Mouse (Mus musculus) embryonic fibroblast, embryonic 13.5 days (primary cell): ENCODE results near the gene Sncb. TPM values are rescaled to one million over a fixed set of nuclear protein-coding genes. Genes with fewer than 3 reads are reported as not detected.
"Not testable (repeated sequence)": the region's sequence is repeated elsewhere in the genome, so short reads cannot be mapped to it uniquely, and the experiment has no call there.

Source experiments
- H3K27ac ChIP-seq: 2 replicates; pipeline ENCODE4 v1.5.1; 2012; ENCODE audit warnings: low read length, control low read depth, inconsistent platforms; ENCODE audit not compliant: insufficient read depth
- H3K4me1 ChIP-seq: 2 replicates; pipeline ENCODE4 v1.6.1; 2011; ENCODE audit warnings: low read length; ENCODE audit not compliant: control insufficient read depth, insufficient read depth
- H3K4me3 ChIP-seq: 2 replicates; pipeline ENCODE4 v1.5.1; 2011; ENCODE audit warnings: mild to moderate bottlenecking, control low read depth, low read length; ENCODE audit not compliant: insufficient read depth
- CTCF ChIP-seq: IDR thresholded peaks from 2 replicates; pipeline ENCODE4 v1.5.1; 2011; ENCODE audit warnings: mild to moderate bottlenecking, control low read depth, low read length, moderate library complexity, borderline replicate concordance; ENCODE audit not compliant: insufficient read depth
- POLR2A ChIP-seq: IDR thresholded peaks from 2 replicates; pipeline ENCODE4 v1.6.1; 2011; ENCODE audit warnings: low read depth, mild to moderate bottlenecking, control low read depth, low read length, moderate library complexity
- polyA plus RNA-seq: library from polyadenylated mRNA; stranded (reverse); fragments of >200 nt; gene quantifications from 2 replicates; pipeline ENCODE4 v1.2.4, GENCODE M21; 2011; ENCODE audit warnings: low read depth; ENCODE audit not compliant: missing spikeins, insufficient read length

Gene Sncb
- polyA plus RNA-seq, 1 experiment: not detected

DNA sequence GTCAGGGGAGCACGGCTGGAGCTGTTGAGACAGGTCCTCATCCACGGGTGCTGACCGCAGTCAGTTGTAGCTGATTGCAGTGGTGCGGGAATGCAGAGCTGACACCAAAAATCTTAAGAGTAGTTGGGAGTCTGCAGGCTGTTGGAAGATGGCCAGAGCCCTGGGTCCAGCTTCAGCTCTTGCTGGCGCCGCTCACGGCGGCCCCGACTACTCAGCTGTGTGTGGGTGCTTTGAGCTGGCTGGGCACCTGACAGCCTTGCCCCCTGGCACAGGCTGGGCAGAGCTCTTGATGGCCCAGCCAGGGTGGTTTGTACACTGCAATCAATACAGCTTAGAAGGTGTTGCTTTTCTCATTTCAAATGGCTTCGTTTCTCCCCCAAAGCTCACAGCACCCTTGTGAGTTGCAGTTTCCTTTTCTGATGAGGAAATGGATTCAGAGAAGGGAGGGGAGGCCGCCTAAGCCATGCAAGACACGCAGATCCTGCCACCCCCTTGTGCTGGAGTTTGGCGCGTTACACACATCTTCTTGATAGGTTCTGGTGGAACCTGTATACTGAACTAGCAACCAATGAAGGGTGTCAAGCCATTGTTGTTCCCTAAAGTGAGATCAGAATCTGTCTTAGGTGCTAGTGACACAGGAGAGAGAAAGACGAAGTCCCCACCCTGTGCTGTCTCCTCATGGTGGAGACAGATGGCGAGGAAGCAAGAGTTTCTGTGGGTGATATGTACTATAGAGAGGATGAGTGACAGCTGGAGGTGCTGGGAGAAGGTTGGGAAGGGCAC is 31.7 kb upstream of the Sncb start:
- no peak overlapping the region for H3K27ac ChIP-seq
- TF ChIP-seq CTCF: no peak
- no peak for TF ChIP-seq POLR2A

DNA sequence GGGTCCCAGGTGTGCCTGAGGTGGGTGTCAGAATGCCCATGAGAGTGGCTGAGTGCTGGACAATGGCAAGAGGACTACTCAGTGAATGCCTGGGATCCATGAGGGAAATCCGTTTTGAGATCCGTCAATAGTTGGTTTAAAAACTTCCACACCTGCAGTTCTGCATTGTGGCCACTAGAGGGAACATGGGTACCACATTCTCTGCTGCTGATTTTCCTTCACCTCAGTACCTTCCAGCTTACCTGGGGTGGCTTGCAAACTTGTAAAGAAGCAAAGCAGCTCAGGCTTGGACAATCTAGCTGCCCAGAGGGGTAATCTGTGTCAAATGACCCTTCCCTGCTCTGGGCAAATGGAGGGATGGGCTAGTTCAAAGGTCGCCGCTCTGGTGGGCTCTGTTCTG is 31.0 kb upstream of the Sncb start:
- Histone ChIP-seq H3K4me1 (no peaks in the 10 kb centered on the region), H3K27ac (no peak overlapping the region), H3K4me3 (no peak overlapping the region)
- TF ChIP-seq POLR2A (no peak), CTCF (no peak)

More for the DNA sequence above, 31.7 kb upstream of the Sncb start:
- H3K4me1 ChIP-seq: no peaks in the 10 kb centered on the region
- H3K4me3 ChIP-seq: no peak overlapping the region

DNA sequence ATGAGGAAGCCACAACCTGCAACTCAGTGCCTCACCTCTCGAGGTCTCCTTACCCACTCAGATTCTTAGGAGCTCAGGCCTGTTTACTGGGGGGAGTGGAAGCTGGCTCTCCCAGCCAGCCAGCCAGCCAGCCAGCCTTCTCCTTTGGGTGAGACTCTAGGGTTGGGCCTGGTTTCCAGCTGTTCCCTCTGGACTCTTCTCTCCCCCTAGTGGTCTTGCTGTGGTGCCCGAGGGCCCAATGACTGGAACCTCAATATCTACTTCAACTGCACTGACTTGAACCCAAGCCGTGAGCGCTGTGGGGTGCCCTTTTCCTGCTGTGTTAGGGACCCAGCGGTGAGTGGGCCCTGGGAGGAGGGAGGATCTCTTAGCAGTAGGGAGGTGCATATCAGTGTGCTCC is 28.4 kb upstream of the Sncb start:
- TF ChIP-seq CTCF: no peak
- no peak for TF ChIP-seq POLR2A

DNA sequence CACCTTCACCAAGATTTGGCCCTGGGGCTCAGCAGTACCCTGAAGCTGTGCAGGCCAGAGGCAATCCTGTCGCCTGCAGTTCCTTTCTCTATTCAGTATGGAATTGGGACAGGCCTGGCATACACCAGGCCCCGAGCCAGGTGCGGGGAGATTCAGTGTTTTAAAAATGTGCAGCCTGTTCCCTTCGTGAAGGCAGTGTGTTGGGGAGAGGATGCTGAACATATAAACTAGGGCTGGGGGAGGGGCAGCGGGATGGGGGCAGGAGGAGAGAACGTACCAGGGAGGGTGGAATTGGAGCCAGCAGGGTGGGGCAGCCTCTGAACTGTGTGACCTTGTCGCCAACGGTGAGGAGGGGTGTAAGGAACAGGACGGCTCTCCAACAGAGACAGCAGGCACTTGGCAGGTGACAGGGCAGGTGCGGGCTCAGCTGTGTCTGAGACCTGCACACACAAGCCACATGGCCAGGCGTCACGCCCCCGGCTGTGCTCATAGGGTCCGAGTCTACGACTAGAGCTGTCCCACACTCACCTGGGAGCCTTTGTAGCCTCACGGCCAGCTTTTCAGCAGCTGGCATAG is 27.7 kb upstream of the Sncb start:
- no peaks in the 10 kb centered on the region for H3K4me1 ChIP-seq
- no peak overlapping the region for H3K4me3 ChIP-seq
- H3K27ac ChIP-seq: no peak overlapping the region
- TF ChIP-seq CTCF (no peak), POLR2A (no peak)

More for the DNA sequence above, 28.4 kb upstream of the Sncb start:
- no peak overlapping the region for H3K4me3 ChIP-seq
- no peaks in the 10 kb centered on the region for H3K4me1 ChIP-seq
- H3K27ac ChIP-seq: no peak overlapping the region

DNA sequence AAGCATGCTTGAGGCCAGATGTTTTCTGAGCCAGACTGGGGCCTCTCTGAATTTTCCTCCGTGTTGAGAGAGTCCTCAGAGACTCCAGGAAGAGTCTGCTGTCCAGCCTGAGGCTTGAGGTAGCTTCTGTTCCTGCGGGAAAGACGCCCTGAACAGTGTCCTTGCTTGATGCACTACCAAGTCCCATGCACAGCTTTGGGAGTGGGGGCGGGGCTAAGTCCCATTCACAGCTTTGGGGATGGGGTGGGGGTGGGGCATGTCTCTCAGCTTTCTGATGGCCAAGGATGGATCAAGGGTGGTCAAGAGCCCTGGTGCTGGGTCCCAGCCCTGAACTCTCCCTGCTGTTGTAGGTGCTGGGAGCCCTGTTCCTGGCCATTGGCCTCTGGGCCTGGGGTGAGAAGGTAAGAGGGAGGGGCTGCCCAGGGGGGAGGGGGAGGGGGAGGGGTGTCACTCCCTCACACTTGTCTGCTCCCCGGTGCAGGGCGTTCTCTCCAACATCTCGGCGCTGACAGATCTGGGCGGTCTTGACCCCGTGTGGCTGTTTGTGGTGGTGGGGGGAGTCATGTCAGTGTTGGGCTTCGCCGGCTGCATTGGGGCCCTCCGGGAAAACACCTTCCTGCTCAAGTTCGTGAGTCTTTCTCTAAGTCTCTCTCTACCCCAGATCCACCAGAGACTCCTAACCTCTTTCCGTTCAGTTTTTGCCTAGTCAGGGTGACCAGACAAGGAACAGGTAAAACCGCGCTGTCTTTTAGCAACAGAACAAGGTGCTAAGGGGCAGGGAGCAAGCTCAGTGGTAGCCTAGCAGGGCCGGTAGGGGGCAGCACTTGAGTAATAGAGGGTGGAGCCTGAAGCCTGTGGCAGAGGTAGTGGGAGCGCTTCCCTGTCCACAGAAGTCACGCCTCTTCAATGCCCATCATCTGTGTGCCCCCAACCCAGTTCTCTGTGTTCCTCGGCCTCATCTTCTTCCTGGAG is 26.1 kb upstream of the Sncb start:
- no peak for TF ChIP-seq CTCF
- no peak for TF ChIP-seq POLR2A
- no peak overlapping the region for H3K4me3 ChIP-seq
- no peak overlapping the region for H3K27ac ChIP-seq
- no peaks in the 10 kb centered on the region for H3K4me1 ChIP-seq

DNA sequence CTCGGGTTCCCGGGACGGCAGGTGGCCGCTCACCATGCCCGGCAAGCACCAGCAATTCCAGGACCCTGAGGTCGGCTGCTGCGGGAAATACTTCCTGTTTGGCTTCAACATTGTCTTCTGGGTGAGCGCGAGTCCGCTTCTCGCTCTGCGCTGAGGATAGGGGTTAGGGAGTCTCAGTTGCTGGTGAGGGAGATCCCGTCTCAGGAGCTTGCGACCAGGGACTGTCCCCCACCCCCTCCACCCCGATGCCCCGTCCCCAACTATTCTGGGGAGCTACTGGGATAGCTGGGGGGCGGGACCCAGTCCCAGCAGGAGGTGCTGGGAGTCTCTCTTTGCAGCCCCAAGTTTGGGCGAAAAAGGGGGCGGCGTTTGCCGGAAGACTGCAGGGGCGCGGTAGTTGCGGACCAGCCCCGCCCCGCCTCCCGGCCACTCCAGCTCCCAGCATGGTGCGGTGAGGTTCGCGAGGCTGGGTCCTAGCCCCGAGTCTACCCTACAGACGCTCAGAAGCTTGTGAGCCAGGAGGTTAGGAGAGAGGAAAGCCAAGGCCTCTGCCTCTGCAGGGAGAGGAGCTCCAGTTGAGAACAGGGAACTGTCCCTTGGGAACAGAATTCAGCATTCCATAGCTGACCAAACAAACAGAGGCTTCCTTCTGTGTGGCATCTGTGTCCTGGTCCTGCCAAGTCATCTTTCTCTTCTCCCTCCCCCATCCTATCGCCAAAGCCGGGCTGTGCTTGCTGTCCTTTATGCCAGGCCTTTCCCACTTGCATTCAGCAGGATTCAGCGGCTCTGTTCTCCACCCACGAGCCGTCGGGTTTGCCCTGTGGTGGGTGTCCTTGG is 23.4 kb upstream of the Sncb start:
- no peaks in the 10 kb centered on the region for H3K4me1 ChIP-seq
- TF ChIP-seq CTCF (no peak), POLR2A (peak; percentile 59)
- H3K27ac ChIP-seq: no peak overlapping the region
- peak overlapping the region; percentile 50 for H3K4me3 ChIP-seq

DNA sequence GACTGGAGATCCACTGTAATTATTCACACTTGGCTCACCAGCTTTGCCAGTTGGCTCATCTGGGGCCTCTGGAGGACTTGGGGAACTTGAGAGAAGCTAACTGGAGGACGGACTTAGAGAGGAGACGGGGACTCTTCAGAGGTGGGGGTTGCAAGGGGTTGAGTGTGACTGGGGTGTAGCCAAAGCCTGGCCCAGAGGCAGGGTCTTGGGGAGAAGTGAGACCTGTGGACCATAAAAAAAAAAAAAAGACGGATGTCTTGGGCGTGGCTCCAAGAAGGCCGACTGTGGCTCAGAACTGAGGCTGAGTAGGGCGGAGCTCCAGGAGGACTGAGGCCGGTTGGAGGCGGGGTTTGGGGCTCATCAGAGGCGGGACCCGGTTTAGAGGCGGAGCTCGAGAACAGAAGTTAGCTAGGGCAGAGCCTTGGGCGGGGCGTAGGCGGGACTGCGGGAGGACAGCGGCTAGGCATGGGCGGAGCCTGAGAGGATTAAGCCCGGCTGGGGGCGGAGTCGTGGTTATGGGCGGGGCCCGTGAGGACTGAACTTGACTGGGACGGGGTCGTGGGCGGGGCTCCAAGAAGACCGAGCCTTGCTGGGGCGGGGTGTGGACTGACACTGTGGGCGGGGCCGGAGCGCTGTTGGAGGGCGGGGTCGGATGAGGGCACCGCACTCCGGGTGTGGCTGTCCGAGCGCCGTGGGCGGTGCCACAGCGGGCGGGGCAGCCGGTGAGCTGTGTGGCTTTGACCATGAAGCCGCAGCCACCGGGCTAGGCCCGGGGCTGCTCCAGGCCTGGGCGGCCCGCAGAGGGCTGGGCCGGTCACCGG is 22.6 kb upstream of the Sncb start, which contains the start of gene Tspan17:
Gene Tspan17 (plus strand): TSS at position 638 of the 821 bp plus-strand sequence.
- peak within 1 kb of the TSS; percentile 50 for H3K4me3 ChIP-seq
- no peak within 1 kb of the TSS for H3K27ac ChIP-seq
- no peak for TF ChIP-seq CTCF
- TF ChIP-seq POLR2A: no peak; the same call in 1 of the 2 replicates
- H3K4me1 ChIP-seq: no peaks in the 10 kb centered on the region

DNA sequence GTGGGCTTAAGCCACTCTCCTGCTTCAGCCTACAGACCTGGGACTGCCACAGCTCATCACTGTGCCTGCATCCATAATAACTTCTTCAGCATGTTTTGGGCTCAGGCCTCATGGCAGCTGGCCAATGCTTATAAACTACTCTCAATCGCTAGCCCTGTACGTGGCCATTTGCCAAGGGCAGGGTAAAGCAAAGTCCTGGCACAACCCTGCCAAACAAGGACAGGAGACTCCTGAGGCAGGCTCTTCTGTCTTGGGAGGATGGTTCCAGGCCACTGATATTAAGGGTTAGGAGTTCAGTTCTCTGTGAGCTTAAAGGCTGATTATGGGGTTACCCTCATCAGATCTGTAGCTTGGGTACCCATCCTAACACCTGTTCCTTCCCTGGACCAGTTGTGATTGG is 21.2 kb upstream of the Sncb start:
- H3K4me1 ChIP-seq, H3K27ac ChIP-seq, H3K4me3 ChIP-seq: not testable (repeated sequence)
